Mouse (Mus musculus) lung, embryonic 14.5 days (tissue): ENCODE results near the gene Krt42. TPM values are rescaled to one million over a fixed set of nuclear protein-coding genes. Genes with fewer than 3 reads are reported as not detected.

Source experiments
- ATAC-seq: fragments of 200-750 bp; cut with Nextera tagmentation; 2 replicates; pipeline ENCODE4 v1.8.0; 2017; ENCODE audit warnings: mild to moderate bottlenecking, moderate TSS enrichment, moderate library complexity; ENCODE audit not compliant: insufficient read depth
- DNase-seq: peaks from one replicate; pipeline ENCODE4 v3.0.0-alpha.2; 2015
- H3K27ac ChIP-seq: fragments of 300-500 bp; sonication (generic); 2 replicates; pipeline ENCODE4 v1.5.1; 2014; ENCODE audit warnings: low read depth, mild to moderate bottlenecking, moderate library complexity
- H3K27me3 ChIP-seq: fragments of 300-500 bp; sonication (generic); 2 replicates; pipeline ENCODE4 v1.6.1; 2014; ENCODE audit warnings: low read length, control low read depth; ENCODE audit not compliant: insufficient read depth
- H3K36me3 ChIP-seq: fragments of 300-500 bp; sonication (generic); 2 replicates; pipeline ENCODE4 v1.6.1; 2014; ENCODE audit warnings: control low read depth; ENCODE audit not compliant: insufficient read depth
- H3K4me1 ChIP-seq: fragments of 300-500 bp; sonication (generic); 2 replicates; pipeline ENCODE4 v1.6.1; 2014; ENCODE audit warnings: antibody characterized with exemption, control low read depth; ENCODE audit not compliant: insufficient read depth
- H3K4me2 ChIP-seq: fragments of 300-500 bp; sonication (generic); 2 replicates; pipeline ENCODE4 v1.6.1; 2014; ENCODE audit warnings: mild to moderate bottlenecking
- H3K4me3 ChIP-seq: fragments of 300-500 bp; sonication (generic); 2 replicates; pipeline ENCODE4 v1.5.1; 2014; ENCODE audit warnings: low read depth, low read length
- H3K9ac ChIP-seq: fragments of 300-500 bp; sonication (generic); 2 replicates; pipeline ENCODE4 v1.6.1; 2014
- H3K9me3 ChIP-seq: fragments of 300-500 bp; sonication (generic); 2 replicates; pipeline ENCODE4 v1.6.1; 2016; ENCODE audit warnings: low read depth, low read length, control low read depth
- CTCF ChIP-seq: IDR thresholded peaks from 2 replicates; pipeline ENCODE4 v1.5.1; 2016; ENCODE audit warnings: antibody characterized with exemption, low read depth
- WGBS: fragments of 180-500 bp; shearing (Covaris S2); extraction: QIAGEN DNeasy Blood & Tissue Kit; methylation state at CpG from one replicate; pipeline ENCODE4 v1.1.7; 2014; 5-methylcytosine and 5-hydroxymethylcytosine counted together
- polyA plus RNA-seq: library from polyadenylated mRNA; unstranded; fragments of >200 nt; fragmentation: Nextera tagmentation; extraction: Ambion mirVana; gene quantifications from 2 replicates; pipeline ENCODE4 v1.2.1, GENCODE M21; 2014

Gene Krt42
- polyA plus RNA-seq, 1 experiment from 2014 or later: not detected

DNA sequence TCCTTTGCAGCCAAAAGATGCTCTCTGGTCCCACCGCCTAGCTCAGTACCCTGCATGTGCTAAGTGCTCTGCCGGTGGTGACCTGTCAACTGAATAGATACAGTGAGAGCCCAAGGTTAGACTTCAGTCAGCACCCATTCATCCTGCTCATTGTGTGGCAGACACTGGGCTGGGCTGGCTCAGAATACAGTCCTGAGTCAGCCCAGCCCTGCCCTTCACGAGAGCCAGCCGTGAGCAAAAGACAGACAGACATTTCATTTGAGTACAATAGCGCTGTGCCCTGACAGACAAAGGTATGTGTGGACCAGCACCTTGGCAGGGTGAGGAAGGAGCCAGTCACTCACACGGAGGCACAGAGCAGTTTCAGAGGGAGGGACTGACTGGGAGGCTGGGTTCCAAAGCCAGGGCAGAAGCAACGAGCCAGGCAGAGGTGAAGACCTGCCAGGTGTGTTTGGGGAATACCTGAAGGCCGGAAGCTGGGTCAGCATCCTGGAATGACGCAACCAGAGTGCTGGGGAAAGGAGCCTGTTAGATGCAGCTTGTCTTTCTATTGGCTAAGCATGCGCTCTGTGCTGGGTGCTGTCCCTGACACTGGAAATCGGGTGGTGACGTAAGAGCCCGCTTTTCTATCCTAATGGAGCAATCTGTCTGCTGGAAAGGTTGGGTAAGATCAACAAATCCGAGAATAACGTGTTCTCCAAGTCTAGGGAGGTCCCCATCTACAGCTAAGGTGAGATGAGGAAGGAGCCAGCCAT, 8.2 kb upstream of the Krt42 start:
- ATAC-seq (no peak), DNase-seq (no peak)
- Histone ChIP-seq H3K36me3 (no peaks in the 10 kb centered on the region), H3K27me3 (no peaks in the 10 kb centered on the region), H3K4me3 (no peak overlapping the region), H3K9me3 (no peaks in the 10 kb centered on the region), H3K4me2 (no peak overlapping the region), H3K4me1 (no peaks in the 10 kb centered on the region), H3K9ac (no peak overlapping the region), H3K27ac (no peak overlapping the region)
- 48% methylated on average over 15 of the region's 15 CpGs for WGBS
- no peak for TF ChIP-seq CTCF

DNA sequence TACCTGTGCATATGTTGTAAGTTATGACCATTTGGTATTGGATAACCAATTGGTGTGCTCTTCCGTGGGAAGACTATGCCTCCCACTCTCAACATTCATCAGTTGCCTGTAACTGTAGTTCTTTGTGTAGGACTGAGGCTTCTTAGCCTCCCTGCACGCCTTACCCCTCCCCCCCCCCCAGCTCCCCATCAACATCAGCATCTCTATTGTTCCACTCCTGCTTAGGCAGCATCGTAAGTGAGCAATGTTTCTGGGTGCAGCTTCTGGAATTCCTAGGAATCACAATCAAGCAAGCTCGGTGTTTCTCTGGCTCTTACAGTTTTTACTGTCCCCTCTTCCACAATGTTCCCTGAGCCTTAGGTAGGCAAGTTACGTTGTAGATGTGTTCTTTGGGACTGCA, 5.8 kb upstream of the Krt42 start:
- no peak for TF ChIP-seq CTCF
- 61% methylated on average over 5 of the region's 5 CpGs for WGBS
- H3K4me3 ChIP-seq: no peak overlapping the region
- ATAC-seq: no peak
- DNase-seq: no peak
- H3K36me3 ChIP-seq: no peaks in the 10 kb centered on the region
- no peaks in the 10 kb centered on the region for H3K9me3 ChIP-seq
- H3K9ac ChIP-seq: no peak overlapping the region
- H3K27me3 ChIP-seq: no peaks in the 10 kb centered on the region
- no peak overlapping the region for H3K4me2 ChIP-seq
- H3K4me1 ChIP-seq: no peaks in the 10 kb centered on the region
- no peak overlapping the region for H3K27ac ChIP-seq

- Histone ChIP-seq H3K4me2 (no peak overlapping the region), H3K4me3 (no peak overlapping the region), H3K4me1 (no peaks in the 10 kb centered on the region), H3K36me3 (no peaks in the 10 kb centered on the region), H3K9ac (no peak overlapping the region), H3K27me3 (no peaks in the 10 kb centered on the region), H3K9me3 (no peaks in the 10 kb centered on the region), H3K27ac (no peak overlapping the region)
- ATAC-seq (no peak), DNase-seq (no peak)
- no peak for TF ChIP-seq CTCF
- 69% methylated on average over 7 of the region's 7 CpGs for whole genome bisulfite sequencing
These were observed 5.0 kb upstream of the Krt42 start for GRCm38 (mm10) chr11:100274719-100275118.

DNA sequence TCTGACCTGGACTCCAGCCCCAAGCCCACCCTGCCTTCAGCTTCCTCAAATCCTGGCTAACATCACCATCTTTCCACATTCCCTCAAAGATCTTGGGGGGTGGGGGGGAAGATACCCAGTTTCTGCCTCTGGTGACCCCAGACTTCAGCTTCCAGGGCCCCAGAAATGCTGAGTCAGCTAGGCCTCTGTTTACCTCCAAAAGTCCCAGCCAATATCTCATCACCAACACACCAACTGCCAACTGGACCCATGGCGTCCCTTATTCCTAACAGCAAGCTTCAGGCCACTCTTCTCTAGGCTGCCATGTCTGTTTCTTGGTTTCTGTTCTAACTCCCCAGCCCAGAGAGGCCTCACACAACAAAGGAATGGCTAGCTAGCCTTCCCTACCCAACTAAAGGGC, 2.2 kb upstream of the Krt42 start:
- DNase-seq: no peak
- H3K27ac ChIP-seq: no peak overlapping the region
- no peaks in the 10 kb centered on the region for H3K27me3 ChIP-seq
- WGBS: 73% methylated on average over 1 of the region's 1 CpGs
- no peaks in the 10 kb centered on the region for H3K9me3 ChIP-seq
- no peaks in the 10 kb centered on the region for H3K4me1 ChIP-seq
- H3K4me2 ChIP-seq: no peak overlapping the region
- TF ChIP-seq CTCF: no peak
- H3K9ac ChIP-seq: no peak overlapping the region
- H3K36me3 ChIP-seq: no peaks in the 10 kb centered on the region
- no peak overlapping the region for H3K4me3 ChIP-seq
- ATAC-seq: no peak

GRCm38 (mm10) chr11:100262058-100262980, 7.4 kb downstream of the Krt42 start:
- no peak overlapping the region for H3K27ac ChIP-seq
- no peak overlapping the region for H3K9ac ChIP-seq
- no peaks in the 10 kb centered on the region for H3K9me3 ChIP-seq
- H3K27me3 ChIP-seq: no peaks in the 10 kb centered on the region
- no peaks in the 10 kb centered on the region for H3K4me1 ChIP-seq
- H3K36me3 ChIP-seq: no peaks in the 10 kb centered on the region
- H3K4me2 ChIP-seq: no peak overlapping the region
- WGBS: 15% methylated on average over 13 of the region's 13 CpGs
- no peak for TF ChIP-seq CTCF
- DNase-seq (peak; percentile 8), ATAC-seq (peak; percentile 63; the same call in 1 of the 2 replicates)
- H3K4me3 ChIP-seq: no peak overlapping the region

GRCm38 (mm10) chr11:100261235-100261605, 8.5 kb downstream of the Krt42 start:
- Histone ChIP-seq H3K9me3 (no peaks in the 10 kb centered on the region), H3K27ac (no peak overlapping the region), H3K27me3 (no peaks in the 10 kb centered on the region), H3K36me3 (no peaks in the 10 kb centered on the region), H3K4me3 (no peak overlapping the region), H3K4me2 (no peak overlapping the region), H3K9ac (no peak overlapping the region), H3K4me1 (no peaks in the 10 kb centered on the region)
- TF ChIP-seq CTCF: no peak
- DNase-seq (no peak), ATAC-seq (no peak)
- WGBS: 77% methylated on average over 9 of the region's 9 CpGs
